Mouse (Mus musculus) thymus, postnatal 14 days (tissue): ENCODE data around the gene Fmnl2.

Experiments
- DNase-seq: peaks from one replicate; pipeline ENCODE4 v3.0.0; 2021

Fmnl2 gene

GRCm38 (mm10) chr2:52958535-52959290 is 101.1 kb downstream of the Fmnl2 start:
- DNase-seq = no peak

GRCm38 (mm10) chr2:52959291-52959621 is 101.6 kb downstream of the Fmnl2 start:
- DNase-seq = no peak

GRCm38 (mm10) chr2:52959982-52960381 is 102.3 kb downstream of the Fmnl2 start:
- no peak for DNase-seq

- no peak for DNase-seq
These were observed 103.0 kb downstream of the Fmnl2 start for GRCm38 (mm10) chr2:52960697-52961096.

- DNase-seq = no peak
These were observed 105.8 kb downstream of the Fmnl2 start for GRCm38 (mm10) chr2:52963439-52963838.

- DNase-seq = no peak
These were observed 106.8 kb downstream of the Fmnl2 start for GRCm38 (mm10) chr2:52964386-52964928.

GRCm38 (mm10) chr2:52966227-52966626 is 108.6 kb downstream of the Fmnl2 start:
- DNase-seq = no peak

- no peak for DNase-seq
These were observed 109.3 kb downstream of the Fmnl2 start for GRCm38 (mm10) chr2:52966820-52967460.

GRCm38 (mm10) chr2:52967461-52967823 is 109.8 kb downstream of the Fmnl2 start:
- DNase-seq = no peak

GRCm38 (mm10) chr2:52968884-52969283 is 111.2 kb downstream of the Fmnl2 start:
- DNase-seq = no peak

GRCm38 (mm10) chr2:52974056-52974455 is 116.4 kb downstream of the Fmnl2 start:
- DNase-seq = no peak

- DNase-seq = no peak
These were observed 117.1 kb downstream of the Fmnl2 start for GRCm38 (mm10) chr2:52974776-52975175.

- no peak for DNase-seq
These were observed 120.4 kb downstream of the Fmnl2 start for GRCm38 (mm10) chr2:52977921-52978675.

GRCm38 (mm10) chr2:52978796-52979195 is 121.1 kb downstream of the Fmnl2 start:
- DNase-seq = no peak

- no peak for DNase-seq
These were observed 121.7 kb downstream of the Fmnl2 start for GRCm38 (mm10) chr2:52979280-52979763.

GRCm38 (mm10) chr2:52981126-52981525 is 123.5 kb downstream of the Fmnl2 start:
- no peak for DNase-seq

- DNase-seq = no peak
These were observed 123.9 kb downstream of the Fmnl2 start for GRCm38 (mm10) chr2:52981595-52981994.

- DNase-seq = no peak
These were observed 124.8 kb downstream of the Fmnl2 start for GRCm38 (mm10) chr2:52982502-52982901.

GRCm38 (mm10) chr2:52984556-52984955 is 126.9 kb downstream of the Fmnl2 start:
- no peak for DNase-seq

- no peak for DNase-seq
These were observed 127.5 kb downstream of the Fmnl2 start for GRCm38 (mm10) chr2:52985167-52985566.

- no peak for DNase-seq
These were observed 128.7 kb downstream of the Fmnl2 start for GRCm38 (mm10) chr2:52986354-52986753.

- no peak for DNase-seq
These were observed 129.4 kb downstream of the Fmnl2 start for GRCm38 (mm10) chr2:52987035-52987434.

- no peak for DNase-seq
These were observed 130.1 kb downstream of the Fmnl2 start for GRCm38 (mm10) chr2:52987637-52988295.
